Mouse (Mus musculus): Measurements from ENCODE around the gene Mfsd4a.

Mfsd4a gene

GRCm38 (mm10) chr1:132014800-132015199, 53.1 kb downstream of the Mfsd4a start:
- DNase-seq = no peak

GRCm38 (mm10) chr1:132012861-132013260, 55.0 kb downstream of the Mfsd4a start:
- no peak for DNase-seq

- DNase-seq = no peak
Measured at GRCm38 (mm10) chr1:132011785-132012184, 56.1 kb downstream of the Mfsd4a start.

GRCm38 (mm10) chr1:132010632-132011501, 57.0 kb downstream of the Mfsd4a start:
- DNase-seq = no peak

GRCm38 (mm10) chr1:132008881-132009644, 58.8 kb downstream of the Mfsd4a start:
- DNase-seq = no peak

GRCm38 (mm10) chr1:132007828-132008827, 59.7 kb downstream of the Mfsd4a start:
- peak; percentile 94 for DNase-seq

GRCm38 (mm10) chr1:132007282-132007815, 60.5 kb downstream of the Mfsd4a start, which contains the start of gene Elk4:
Elk4 (plus strand) TSS chr1:132007607.
- DNase-seq = peak; percentile 97

GRCm38 (mm10) chr1:132006721-132007120, 61.1 kb downstream of the Mfsd4a start:
- DNase-seq = no peak

- no peak for DNase-seq
Measured at GRCm38 (mm10) chr1:132006046-132006445, 61.8 kb downstream of the Mfsd4a start.

GRCm38 (mm10) chr1:132005466-132005865, 62.4 kb downstream of the Mfsd4a start:
- DNase-seq = no peak

- no peak for DNase-seq
Measured at GRCm38 (mm10) chr1:132004574-132005180, 63.2 kb downstream of the Mfsd4a start.

- peak; percentile 60 for DNase-seq
Measured at GRCm38 (mm10) chr1:132003817-132004216, 64.0 kb downstream of the Mfsd4a start.

GRCm38 (mm10) chr1:132003111-132003510, 64.8 kb downstream of the Mfsd4a start:
- DNase-seq = no peak

GRCm38 (mm10) chr1:132001880-132002330, 66.0 kb downstream of the Mfsd4a start:
- DNase-seq = no peak

- no peak for DNase-seq
Measured at GRCm38 (mm10) chr1:132000506-132000905, 67.4 kb downstream of the Mfsd4a start.

- peak; percentile 87 for DNase-seq
Measured at GRCm38 (mm10) chr1:131995062-131995461, 72.8 kb downstream of the Mfsd4a start.

GRCm38 (mm10) chr1:131993169-131994040, 74.5 kb downstream of the Mfsd4a start:
- no peak for DNase-seq

GRCm38 (mm10) chr1:131992561-131993001, 75.3 kb downstream of the Mfsd4a start:
- DNase-seq = no peak

GRCm38 (mm10) chr1:131990083-131990760, 77.6 kb downstream of the Mfsd4a start:
- DNase-seq = no peak

GRCm38 (mm10) chr1:131989476-131989875, 78.4 kb downstream of the Mfsd4a start:
- no peak for DNase-seq

All from kidney, postnatal 10 days (tissue).